Mouse (Mus musculus) E14TG2a.4 (cell line): ENCODE measurements around the gene Prss2.
"Not testable (repeated sequence)": the region's sequence is repeated elsewhere in the genome, so short reads cannot be mapped to it uniquely, and the experiment has no call there.

Experiments used
- H3K27me3 ChIP-seq: 2 replicates; pipeline ENCODE4 v1.6.1; 2014; ENCODE audit warnings: low read length, control low read depth; ENCODE audit not compliant: insufficient read depth
- H3K36me3 ChIP-seq: 2 replicates; pipeline ENCODE4 v1.6.1; 2014; ENCODE audit warnings: low read length, control low read depth; ENCODE audit not compliant: insufficient read depth
- H3K4me1 ChIP-seq: replicated peaks from 2 replicates; pipeline ENCODE4 v1.6.1; 2014; ENCODE audit warnings: low read depth, low read length, control low read depth
- H3K4me3 ChIP-seq: replicated peaks from 2 replicates; pipeline ENCODE4 v1.5.1; 2014; ENCODE audit warnings: mild to moderate bottlenecking, low read length
- H3K9me3 ChIP-seq: 2 replicates; pipeline ENCODE4 v1.6.1; 2014; ENCODE audit warnings: low read length, control low read depth
- CTCF ChIP-seq: conservative IDR thresholded peaks from 2 replicates; pipeline ENCODE4 v1.5.1; 2014; ENCODE audit warnings: low read length
- NANOG ChIP-seq: IDR thresholded peaks from 2 replicates; pipeline ENCODE4 v1.6.1; 2014; ENCODE audit warnings: borderline replicate concordance, low read length, mixed read lengths
- POU5F1 ChIP-seq: IDR thresholded peaks from 2 replicates; pipeline ENCODE4 v1.6.1; 2014; ENCODE audit warnings: low read length, borderline replicate concordance

The Prss2 gene

DNA sequence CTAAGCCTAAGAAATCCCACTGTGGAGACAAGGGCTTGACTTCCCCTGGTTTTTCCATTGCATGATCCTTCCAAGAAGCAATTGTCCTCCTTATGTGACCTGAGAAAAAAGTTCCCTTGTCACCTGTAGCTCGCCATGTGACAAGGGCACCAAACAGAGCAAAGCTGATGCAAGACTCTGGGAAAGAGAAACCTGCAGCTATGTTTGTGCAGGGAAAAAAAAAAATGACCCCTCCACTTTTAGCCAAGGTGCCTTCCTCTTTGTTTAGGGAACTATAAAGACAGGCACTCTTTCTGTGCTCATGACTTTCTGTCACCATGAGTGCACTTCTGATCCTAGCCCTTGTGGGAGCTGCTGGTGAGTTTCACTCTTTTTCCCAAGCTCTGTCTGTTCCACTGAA lies at the start of gene Prss2:
Gene Prss2 (plus strand): TSS at position 301 of the 400 bp plus-strand sequence.
- TF ChIP-seq NANOG (no peak), POU5F1 (no peak), CTCF (no peak)
- Histone ChIP-seq H3K27me3 (no peaks in the 10 kb centered on the region), H3K4me1 (no peaks in the 10 kb centered on the region), H3K36me3 (no peaks in the 10 kb centered on the region), H3K4me3 (no peak within 1 kb of the TSS), H3K9me3 (no peaks in the 10 kb centered on the region)

DNA sequence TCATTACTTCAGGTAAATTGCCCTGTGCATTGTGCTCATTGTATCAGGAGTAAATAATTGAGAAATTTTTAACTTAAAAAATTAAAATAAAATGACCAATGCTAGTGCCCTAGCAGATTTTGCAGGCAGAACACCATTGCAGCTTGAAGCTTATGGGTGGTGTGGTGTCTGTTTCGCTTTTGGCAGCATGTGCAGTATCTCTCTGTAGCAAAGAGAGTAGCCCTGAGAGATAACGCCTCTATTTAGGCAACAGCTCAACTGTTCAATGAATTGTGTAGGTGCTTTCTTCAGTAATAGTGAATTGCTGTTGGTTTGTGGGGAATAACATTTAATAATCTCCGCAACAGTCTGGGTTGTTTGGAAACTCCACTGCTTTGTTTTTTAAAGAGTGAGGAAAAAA lies 22.2 kb upstream of the Prss2 start:
- Histone ChIP-seq H3K27me3 (no peaks in the 10 kb centered on the region), H3K36me3 (no peaks in the 10 kb centered on the region), H3K4me1 (no peaks in the 10 kb centered on the region), H3K9me3 (no peaks in the 10 kb centered on the region), H3K4me3 (no peak overlapping the region)
- TF ChIP-seq NANOG (no peak), CTCF (no peak), POU5F1 (no peak)

DNA sequence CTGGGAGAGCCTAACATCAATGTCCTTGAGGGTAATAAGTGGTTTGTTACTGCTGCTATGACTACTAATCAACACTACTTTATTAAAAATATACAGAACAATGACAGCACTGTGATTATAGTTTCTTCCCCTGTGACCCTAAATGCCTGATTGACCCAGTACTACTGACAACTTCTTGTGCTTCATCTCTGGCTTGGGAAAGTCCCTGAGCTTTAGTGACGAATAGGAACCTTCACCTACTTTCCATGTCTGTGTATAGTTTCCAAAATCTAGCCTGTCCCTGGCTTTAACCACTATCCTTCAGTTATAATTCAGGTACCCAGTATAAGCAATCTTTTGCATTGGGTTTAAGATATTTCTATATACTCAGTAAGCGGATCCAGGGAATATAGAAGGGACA lies 16.7 kb upstream of the Prss2 start:
- H3K4me1 ChIP-seq: no peaks in the 10 kb centered on the region
- H3K36me3 ChIP-seq: no peaks in the 10 kb centered on the region
- TF ChIP-seq POU5F1 (no peak), CTCF (no peak), NANOG (no peak)

DNA sequence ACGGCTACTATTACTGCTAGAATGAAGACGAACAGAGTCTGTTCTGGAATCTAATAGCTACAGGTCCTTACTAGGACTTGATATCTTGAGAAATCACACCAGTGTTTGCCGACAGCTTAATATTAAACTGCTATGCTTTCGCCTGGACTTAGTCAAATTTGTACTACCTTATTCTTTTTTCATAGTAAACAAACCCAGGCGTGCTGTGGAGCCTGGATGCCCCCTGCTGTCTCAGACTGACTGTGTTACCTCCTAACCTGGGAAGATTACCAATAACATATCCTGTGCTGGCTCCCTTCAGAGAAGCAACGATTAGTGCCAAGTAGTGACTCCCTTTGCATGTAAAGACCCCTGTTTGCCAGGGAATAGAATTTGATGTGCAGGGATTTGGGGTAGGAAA lies 16.3 kb upstream of the Prss2 start:
- Histone ChIP-seq H3K36me3 (no peaks in the 10 kb centered on the region), H3K4me3 (no peak overlapping the region), H3K27me3 (no peaks in the 10 kb centered on the region), H3K9me3 (no peaks in the 10 kb centered on the region), H3K4me1 (no peaks in the 10 kb centered on the region)
- TF ChIP-seq NANOG (no peak), CTCF (no peak), POU5F1 (no peak)

More for the DNA sequence above, 16.7 kb upstream of the Prss2 start:
- no peaks in the 10 kb centered on the region for H3K27me3 ChIP-seq
- H3K4me3 ChIP-seq: no peak overlapping the region
- no peaks in the 10 kb centered on the region for H3K9me3 ChIP-seq

DNA sequence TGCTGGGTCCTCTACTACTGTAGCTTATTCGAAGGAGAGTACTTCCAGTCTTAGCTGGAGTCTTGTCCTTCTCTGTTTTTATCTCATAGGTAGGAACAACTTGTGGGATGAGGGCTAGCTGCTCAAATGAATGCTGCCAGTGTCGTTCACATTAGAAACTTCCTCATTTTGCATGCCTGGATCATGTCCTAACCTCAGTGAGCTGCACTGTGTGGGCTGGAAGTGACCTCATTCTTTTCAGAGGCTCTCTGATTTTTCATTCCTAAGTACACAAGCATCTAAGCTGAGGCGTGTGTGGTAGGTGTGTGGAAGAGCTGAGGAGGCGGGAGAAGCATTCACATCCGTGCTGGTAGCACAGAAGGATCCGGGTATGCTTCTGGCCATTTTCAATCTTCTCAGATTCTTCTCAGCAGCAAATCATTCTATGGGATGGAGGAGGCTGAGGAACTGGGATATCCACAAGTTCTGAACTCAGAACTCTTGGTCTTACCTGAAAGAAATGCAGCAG lies 3.5 kb upstream of the Prss2 start:
- no peaks in the 10 kb centered on the region for H3K4me1 ChIP-seq
- no peaks in the 10 kb centered on the region for H3K36me3 ChIP-seq
- no peak overlapping the region for H3K4me3 ChIP-seq
- H3K27me3 ChIP-seq: no peaks in the 10 kb centered on the region
- H3K9me3 ChIP-seq: no peaks in the 10 kb centered on the region
- no peak for TF ChIP-seq CTCF
- no peak for TF ChIP-seq NANOG

DNA sequence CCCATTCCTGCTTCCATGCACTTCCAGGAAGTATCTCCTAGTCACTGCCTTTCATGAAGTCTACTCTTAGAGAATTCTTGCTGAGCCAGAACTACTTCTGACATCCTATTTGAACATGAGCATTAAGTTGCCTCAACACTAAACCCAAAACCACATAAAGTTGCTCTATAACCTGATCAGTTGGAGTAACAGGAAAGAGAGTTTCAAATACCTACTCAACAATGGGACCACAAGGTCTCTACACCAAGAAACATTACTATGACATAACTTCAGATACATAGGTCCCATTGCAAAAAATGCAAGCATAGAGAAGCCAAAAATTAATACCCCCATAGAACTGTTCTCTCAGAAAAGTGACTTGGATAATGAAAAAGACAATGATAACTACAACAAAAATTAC lies 4.9 kb downstream of the Prss2 start:
- Histone ChIP-seq H3K27me3 (no peaks in the 10 kb centered on the region), H3K36me3 (no peaks in the 10 kb centered on the region), H3K4me3 (no peak overlapping the region), H3K9me3 (no peaks in the 10 kb centered on the region), H3K4me1 (no peaks in the 10 kb centered on the region)
- TF ChIP-seq POU5F1 (no peak), CTCF (no peak), NANOG (no peak)

- Histone ChIP-seq H3K4me3 (no peak overlapping the region), H3K4me1 (no peaks in the 10 kb centered on the region), H3K36me3 (no peaks in the 10 kb centered on the region), H3K9me3 (no peaks in the 10 kb centered on the region), H3K27me3 (no peaks in the 10 kb centered on the region)
- TF ChIP-seq CTCF (no peak), NANOG (no peak), POU5F1 (no peak)
Measured at GRCm38 (mm10) chr6:41527402-41527801, 5.8 kb downstream of the Prss2 start.

DNA sequence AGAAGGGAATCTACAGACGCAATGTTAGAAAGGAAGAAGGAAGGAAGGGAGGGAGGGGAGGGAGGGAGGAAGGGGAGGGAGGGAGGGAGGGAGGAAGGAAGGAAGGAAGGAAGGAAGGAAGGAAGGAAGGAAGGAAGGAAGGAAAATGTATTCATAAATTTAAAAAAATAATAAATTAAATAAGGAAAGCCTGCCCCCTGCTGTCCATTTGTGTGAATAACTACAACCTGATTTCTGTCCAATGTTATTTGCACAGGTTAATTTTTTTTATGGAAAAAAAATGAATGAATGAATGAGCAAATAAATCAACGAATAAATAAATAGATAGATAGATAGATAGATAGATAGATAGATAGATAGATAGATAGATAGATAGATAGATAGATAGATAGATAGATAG lies 8.4 kb downstream of the Prss2 start:
- not testable (repeated sequence) for H3K36me3 ChIP-seq, H3K4me3 ChIP-seq, H3K4me1 ChIP-seq, H3K9me3 ChIP-seq, H3K27me3 ChIP-seq
- TF ChIP-seq CTCF: peak; percentile 34

DNA sequence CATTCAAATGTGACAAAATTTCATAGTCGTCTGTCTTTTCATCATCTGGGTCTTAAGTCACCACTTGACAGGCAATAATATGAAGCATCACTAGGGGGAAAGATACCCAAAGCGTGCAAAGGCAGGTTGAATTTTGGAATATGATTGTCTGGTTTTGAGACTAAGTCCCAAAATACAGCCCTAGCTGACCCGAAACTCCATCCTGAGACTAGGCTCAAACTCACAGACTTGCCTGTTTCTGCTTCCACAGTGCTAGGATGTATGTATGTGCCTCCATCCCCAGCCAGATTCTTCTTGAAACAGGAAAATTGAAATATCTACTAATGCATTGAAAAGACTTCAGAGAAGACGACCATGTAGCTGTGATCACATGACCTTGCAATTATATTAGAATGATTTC lies 10.6 kb downstream of the Prss2 start:
- H3K9me3 ChIP-seq: no peaks in the 10 kb centered on the region
- H3K4me3 ChIP-seq: no peak overlapping the region
- H3K36me3 ChIP-seq: no peaks in the 10 kb centered on the region
- peaks cover 16% of the 10 kb centered on the region for H3K27me3 ChIP-seq
- no peaks in the 10 kb centered on the region for H3K4me1 ChIP-seq
- TF ChIP-seq CTCF: no peak
- TF ChIP-seq POU5F1: no peak
- TF ChIP-seq NANOG: no peak
